Mouse (Mus musculus): Measurements from ENCODE around the gene Gm38392. TPM values are rescaled to one million over a fixed set of nuclear protein-coding genes. Genes with fewer than 3 reads are reported as not detected.
"Not testable (repeated sequence)": the region's sequence is repeated elsewhere in the genome, so short reads cannot be mapped to it uniquely, and the experiment has no call there.

The Gm38392 gene
- total and polyA plus RNA-seq, 2 experiments from 2014 or later, result 0.16 TPM; not detected in 1

- WGBS, result 81% methylated on average over 2 of the region's 2 CpGs
- Histone ChIP-seq H3K4me3 (ENCODE audit: low read depth, low read length) (no peak overlapping the region), H3K27me3 (ENCODE audit: insufficient read depth, low read length) (no peaks in the 10 kb centered on the region), H3K4me1 (ENCODE audit: insufficient read depth) (no peaks in the 10 kb centered on the region), H3K27ac (ENCODE audit: low read depth, low read length) (no peak overlapping the region), H3K9me3 (ENCODE audit: low read length) (no peaks in the 10 kb centered on the region), H3K4me2 (ENCODE audit: low read depth) (no peak overlapping the region), H3K36me3 (ENCODE audit: insufficient read depth) (no peaks in the 10 kb centered on the region), H3K9ac (no peak overlapping the region)
- ATAC-seq (no peak), DNase-seq (no peak)
- TF ChIP-seq CTCF (IDR thresholded peaks at IDR 0.05; ENCODE audit: low read depth), result no peak
Observed at GRCm38 (mm10) chr3:88276121-88276520, 10.9 kb downstream of the Gm38392 start.

GRCm38 (mm10) chr3:88274002-88274401, 13.0 kb downstream of the Gm38392 start:
- Histone ChIP-seq H3K4me3 (ENCODE audit: low read depth, low read length) (no peak overlapping the region), H3K9me3 (ENCODE audit: low read length) (no peaks in the 10 kb centered on the region), H3K4me2 (ENCODE audit: low read depth) (no peak overlapping the region), H3K27ac (ENCODE audit: low read depth, low read length) (no peak overlapping the region), H3K9ac (no peak overlapping the region), H3K36me3 (ENCODE audit: insufficient read depth) (no peaks in the 10 kb centered on the region), H3K27me3 (ENCODE audit: insufficient read depth, low read length) (no peaks in the 10 kb centered on the region), H3K4me1 (ENCODE audit: insufficient read depth) (no peaks in the 10 kb centered on the region)
- 95% methylated on average over 4 of the region's 4 CpGs for whole genome bisulfite sequencing
- DNase-seq (no peak), ATAC-seq (no peak)
- peak; percentile 22; the same call in 1 of the 2 replicates for TF ChIP-seq CTCF (IDR thresholded peaks at IDR 0.05; ENCODE audit: low read depth)

GRCm38 (mm10) chr3:88271859-88272258, 15.2 kb downstream of the Gm38392 start:
- Histone ChIP-seq H3K9me3 (ENCODE audit: low read length) (no peaks in the 10 kb centered on the region), H3K27ac (ENCODE audit: low read depth, low read length) (no peak overlapping the region), H3K4me1 (ENCODE audit: insufficient read depth) (no peaks in the 10 kb centered on the region), H3K4me2 (ENCODE audit: low read depth) (no peak overlapping the region), H3K36me3 (ENCODE audit: insufficient read depth) (no peaks in the 10 kb centered on the region), H3K9ac (no peak overlapping the region), H3K4me3 (ENCODE audit: low read depth, low read length) (no peak overlapping the region), H3K27me3 (ENCODE audit: insufficient read depth, low read length) (no peaks in the 10 kb centered on the region)
- TF ChIP-seq CTCF (IDR thresholded peaks at IDR 0.05; ENCODE audit: low read depth), result no peak
- no peak for ATAC-seq
- WGBS, result 95% methylated on average over 3 of the region's 3 CpGs
- no peak for DNase-seq

- H3K4me1 ChIP-seq (ENCODE audit: insufficient read depth); H3K9ac ChIP-seq; H3K4me2 ChIP-seq (ENCODE audit: low read depth); DNase-seq; H3K36me3 ChIP-seq (ENCODE audit: insufficient read depth); H3K27me3 ChIP-seq (ENCODE audit: insufficient read depth, low read length); ATAC-seq; H3K27ac ChIP-seq (ENCODE audit: low read depth, low read length); H3K4me3 ChIP-seq (ENCODE audit: low read depth, low read length); H3K9me3 ChIP-seq (ENCODE audit: low read length): not testable (repeated sequence)
- 98% methylated on average over 2 of the region's 2 CpGs for WGBS
Observed at GRCm38 (mm10) chr3:88271298-88271697, 15.7 kb downstream of the Gm38392 start.

- H3K36me3 ChIP-seq (ENCODE audit: insufficient read depth), result no peaks in the 10 kb centered on the region
- no peak for DNase-seq
- no peaks in the 10 kb centered on the region for H3K9me3 ChIP-seq (ENCODE audit: low read length)
- WGBS, result 94% methylated on average over 5 of the region's 5 CpGs
- H3K4me1 ChIP-seq (ENCODE audit: insufficient read depth), result no peaks in the 10 kb centered on the region
- no peak for ATAC-seq
- H3K4me2 ChIP-seq (ENCODE audit: low read depth), result no peak overlapping the region
- H3K9ac ChIP-seq, result no peak overlapping the region
- TF ChIP-seq CTCF (IDR thresholded peaks at IDR 0.05; ENCODE audit: low read depth), result no peak
- H3K27ac ChIP-seq (ENCODE audit: low read depth, low read length), result no peak overlapping the region
- H3K27me3 ChIP-seq (ENCODE audit: insufficient read depth, low read length), result no peaks in the 10 kb centered on the region
- H3K4me3 ChIP-seq (ENCODE audit: low read depth, low read length), result no peak overlapping the region
Observed at GRCm38 (mm10) chr3:88268991-88269390, 18.0 kb downstream of the Gm38392 start.

- not testable (repeated sequence) for H3K9me3 ChIP-seq (ENCODE audit: low read length); H3K4me1 ChIP-seq (ENCODE audit: insufficient read depth); H3K27me3 ChIP-seq (ENCODE audit: insufficient read depth, low read length); H3K4me3 ChIP-seq (ENCODE audit: low read depth, low read length); H3K9ac ChIP-seq; H3K27ac ChIP-seq (ENCODE audit: low read depth, low read length); H3K36me3 ChIP-seq (ENCODE audit: insufficient read depth); H3K4me2 ChIP-seq (ENCODE audit: low read depth); ATAC-seq; DNase-seq
- WGBS, result 83% methylated on average over 6 of the region's 6 CpGs
Observed at GRCm38 (mm10) chr3:88268014-88268413, 19.0 kb downstream of the Gm38392 start.

GRCm38 (mm10) chr3:88262346-88262745, 24.7 kb downstream of the Gm38392 start:
- no peak overlapping the region for H3K4me2 ChIP-seq (ENCODE audit: low read depth)
- TF ChIP-seq CTCF (IDR thresholded peaks at IDR 0.05; ENCODE audit: low read depth), result no peak
- H3K9ac ChIP-seq, result no peak overlapping the region
- DNase-seq (no peak), ATAC-seq (no peak)
- no peak overlapping the region for H3K27ac ChIP-seq (ENCODE audit: low read depth, low read length)
- WGBS, result 79% methylated on average over 3 of the region's 3 CpGs
- no peaks in the 10 kb centered on the region for H3K27me3 ChIP-seq (ENCODE audit: insufficient read depth, low read length)
- H3K4me3 ChIP-seq (ENCODE audit: low read depth, low read length), result no peak overlapping the region
- H3K4me1 ChIP-seq (ENCODE audit: insufficient read depth), result no peaks in the 10 kb centered on the region
- no peaks in the 10 kb centered on the region for H3K36me3 ChIP-seq (ENCODE audit: insufficient read depth)
- H3K9me3 ChIP-seq (ENCODE audit: low read length), result no peaks in the 10 kb centered on the region

- no peaks in the 10 kb centered on the region for H3K36me3 ChIP-seq (ENCODE audit: insufficient read depth)
- H3K9me3 ChIP-seq (ENCODE audit: low read length), result no peaks in the 10 kb centered on the region
Observed at GRCm38 (mm10) chr3:88256382-88256781, 30.6 kb downstream of the Gm38392 start.

More at GRCm38 (mm10) chr3:88256382-88256781, 30.6 kb downstream of the Gm38392 start:
- ATAC-seq (no peak), DNase-seq (no peak)
- WGBS, result 83% methylated on average over 7 of the region's 7 CpGs
- Histone ChIP-seq H3K4me3 (ENCODE audit: low read depth, low read length) (no peak overlapping the region), H3K4me1 (ENCODE audit: insufficient read depth) (no peaks in the 10 kb centered on the region), H3K9ac (no peak overlapping the region), H3K27me3 (ENCODE audit: insufficient read depth, low read length) (no peaks in the 10 kb centered on the region; the same call in 1 of the 2 replicates), H3K27ac (ENCODE audit: low read depth, low read length) (no peak overlapping the region), H3K4me2 (ENCODE audit: low read depth) (no peak overlapping the region)
- TF ChIP-seq CTCF (IDR thresholded peaks at IDR 0.05; ENCODE audit: low read depth), result no peak

All from forebrain, postnatal 0 days (tissue).